Mouse (Mus musculus) thymus, postnatal 4 days (tissue): ENCODE data around the gene Cenpv.
A peak's percentile ranks its signal among the peaks of the same experiment; 100 is the strongest.

Experiments
- DNase-seq: peaks from one replicate; pipeline ENCODE4 v3.0.0; 2021

Cenpv gene

GRCm38 (mm10) chr11:62507683-62508082 lies 31.4 kb downstream of the Cenpv start:
- peak; percentile 18 for DNase-seq

DNA sequence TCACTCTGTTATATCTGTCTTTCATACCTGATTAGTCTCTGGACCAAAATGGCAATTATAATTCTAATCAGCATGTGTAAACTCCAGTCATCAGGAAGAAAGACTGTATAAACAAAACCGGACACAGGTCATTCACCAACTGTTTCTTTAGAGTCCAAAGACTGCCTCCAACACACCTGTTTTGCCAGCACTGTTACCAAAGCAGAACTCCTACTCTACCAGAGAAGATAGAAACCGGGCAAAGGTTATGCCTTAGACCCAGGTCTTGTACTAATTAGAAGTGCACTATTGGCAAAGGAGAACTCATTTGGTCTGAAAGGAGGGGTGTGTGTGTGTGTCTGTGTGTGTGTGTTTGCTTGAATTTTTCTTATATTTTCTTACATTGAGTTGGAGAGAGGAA lies 38.5 kb downstream of the Cenpv start:
- DNase-seq: no peak

GRCm38 (mm10) chr11:62498802-62499201 lies 40.3 kb downstream of the Cenpv start:
- no peak for DNase-seq

- no peak for DNase-seq
Observed at GRCm38 (mm10) chr11:62497181-62497580, 41.9 kb downstream of the Cenpv start.

DNA sequence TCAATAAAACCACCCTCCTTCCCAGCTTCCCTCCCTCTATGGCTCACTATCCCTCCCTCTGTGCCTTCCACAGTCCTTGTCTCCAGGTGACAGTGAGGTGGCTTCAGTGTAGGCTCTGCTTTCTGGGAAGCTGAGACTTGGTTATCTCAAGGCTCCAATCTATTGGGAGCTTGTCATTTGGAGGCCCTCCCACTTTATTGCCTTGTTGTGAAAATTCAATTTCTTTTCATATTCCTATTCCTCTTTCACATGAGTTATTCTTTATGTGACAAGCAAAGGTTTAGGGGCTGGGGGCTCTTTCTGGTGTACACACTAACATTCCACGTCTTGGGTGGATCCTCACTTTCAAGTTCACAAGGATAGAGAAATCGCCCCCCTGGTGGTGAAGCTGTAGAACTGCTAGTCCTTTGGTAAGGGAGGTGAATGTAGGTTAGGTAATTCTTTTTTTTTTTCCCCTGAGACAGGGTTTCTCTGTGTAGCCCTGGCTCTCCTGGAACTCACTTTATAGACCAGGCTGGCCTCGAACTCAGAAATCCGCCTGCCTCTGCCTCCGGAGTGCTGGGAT lies 42.8 kb downstream of the Cenpv start:
- DNase-seq: peak; percentile 76

DNA sequence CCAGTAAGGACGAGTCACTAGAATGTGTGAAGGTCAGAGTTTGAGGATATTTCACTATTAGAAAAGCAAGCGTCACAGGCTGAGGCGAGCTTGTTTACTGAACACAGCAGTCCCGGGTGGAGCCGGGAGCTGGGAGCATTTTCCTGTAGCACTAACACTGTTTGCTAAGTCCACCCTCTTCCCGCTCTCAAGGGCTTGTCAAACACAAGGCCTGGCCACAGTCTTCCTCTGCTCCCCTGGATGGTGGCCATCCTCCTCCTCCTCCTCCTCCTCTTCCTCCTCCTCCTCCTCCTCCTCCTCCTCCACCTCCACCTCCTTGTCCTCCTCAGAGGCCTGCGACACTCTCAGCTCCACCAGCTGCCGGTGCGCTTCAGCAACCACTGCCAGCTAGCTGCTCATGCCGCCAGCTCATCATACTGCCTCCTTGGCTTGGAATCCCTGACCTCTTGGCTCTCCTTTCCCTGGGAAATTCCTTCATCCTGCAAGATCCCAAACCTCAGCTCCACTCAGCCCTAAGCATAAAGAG lies 43.7 kb downstream of the Cenpv start:
- DNase-seq: peak; percentile 43

- peak; percentile 68 for DNase-seq
Observed at GRCm38 (mm10) chr11:62494754-62495275, 44.2 kb downstream of the Cenpv start.

GRCm38 (mm10) chr11:62493701-62494100 lies 45.4 kb downstream of the Cenpv start:
- DNase-seq: no peak

DNA sequence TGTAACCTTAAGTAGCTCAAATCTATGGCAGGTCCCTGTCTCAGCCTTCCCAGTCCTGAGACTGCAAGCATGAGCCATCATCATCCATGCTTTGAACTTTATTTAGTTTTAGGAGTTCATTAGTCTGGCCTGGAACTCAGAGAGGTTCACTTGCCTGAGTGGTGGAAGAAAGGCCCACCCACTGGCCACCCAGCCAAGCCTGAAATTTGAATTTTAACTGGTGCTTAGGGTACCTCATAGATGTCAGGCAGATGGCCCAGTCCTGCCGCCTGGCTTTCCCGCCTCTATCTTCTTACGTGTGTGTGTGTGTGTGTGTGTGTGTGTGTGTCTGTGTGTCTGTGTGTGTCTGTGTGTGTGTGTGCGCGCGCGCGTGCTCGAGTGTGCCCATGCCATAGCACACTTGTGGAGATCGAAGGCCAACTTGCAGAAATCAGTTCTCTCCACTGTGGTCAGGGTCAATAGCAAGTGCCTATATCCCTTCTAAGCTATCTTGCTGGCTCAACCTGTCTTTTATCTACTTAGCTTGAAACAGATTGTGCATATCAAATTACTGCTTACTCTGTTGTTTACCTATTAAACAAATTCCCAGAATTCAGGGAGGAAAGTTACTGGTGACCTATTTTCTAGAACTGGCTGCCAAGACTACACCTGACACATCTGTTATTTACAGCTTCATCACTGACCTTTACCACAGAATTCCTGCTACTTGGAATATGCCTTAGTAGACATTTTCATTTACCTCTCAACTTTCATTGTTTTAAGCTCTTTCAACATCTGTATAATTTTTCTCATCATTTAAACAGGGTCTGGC lies 51.3 kb downstream of the Cenpv start:
- DNase-seq: no peak

DNA sequence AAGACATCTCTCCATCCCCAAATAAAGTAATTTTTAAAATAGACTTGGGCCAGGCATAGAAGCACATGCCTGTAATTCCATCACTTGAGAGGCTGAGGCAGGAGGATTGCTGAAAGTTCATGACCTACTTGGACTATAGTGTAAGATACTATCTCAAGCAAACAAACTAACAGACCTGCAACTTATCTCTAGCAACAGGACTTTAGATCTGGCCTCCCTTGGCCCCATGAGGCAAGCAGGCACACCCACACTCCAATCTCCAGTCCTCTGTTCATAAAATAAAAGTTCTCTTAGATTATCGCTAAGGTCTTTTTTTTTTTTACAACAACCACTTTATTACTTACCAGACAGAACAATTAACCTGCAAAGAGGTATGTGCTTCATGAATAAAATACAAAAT lies 52.1 kb downstream of the Cenpv start:
- no peak for DNase-seq

DNA sequence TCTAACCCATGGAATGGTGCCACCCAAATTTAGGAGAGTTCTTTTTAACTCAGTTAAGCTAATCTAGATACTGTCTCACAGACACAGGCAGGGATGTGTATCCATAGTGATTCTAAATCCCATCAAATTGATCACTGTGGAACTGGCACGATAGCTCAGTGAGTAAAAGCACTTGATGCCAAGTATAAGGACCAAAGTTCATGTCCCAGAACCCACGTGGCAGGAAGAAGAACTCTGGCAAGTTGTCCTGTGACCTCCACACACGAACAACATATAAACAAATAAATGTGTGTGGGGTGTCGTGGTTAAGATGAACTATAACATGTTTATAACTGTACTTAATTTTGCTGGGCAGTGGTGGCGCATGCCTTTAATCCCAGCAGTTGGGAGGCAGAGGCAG lies 59.5 kb downstream of the Cenpv start:
- no peak for DNase-seq

DNA sequence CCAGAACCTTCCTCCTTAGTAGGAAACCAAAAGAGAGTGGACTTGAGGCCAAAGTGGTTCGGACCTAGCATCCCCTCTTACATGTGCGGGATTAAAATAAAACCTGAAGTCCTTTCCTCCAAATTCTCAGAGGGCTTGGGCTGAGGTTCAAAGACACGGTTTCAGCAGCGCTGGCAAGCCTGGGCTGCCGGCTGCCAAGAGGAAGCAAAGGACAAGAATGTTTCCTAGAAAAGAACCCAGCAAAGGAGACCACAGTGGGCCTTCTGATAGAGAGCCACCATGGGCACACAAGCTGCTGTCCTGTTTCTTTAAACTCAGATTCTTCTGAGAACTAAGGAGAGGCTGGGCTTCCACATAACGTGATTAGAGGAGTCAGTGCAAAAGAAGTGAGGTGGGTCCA lies 60.1 kb downstream of the Cenpv start:
- DNase-seq: no peak

DNA sequence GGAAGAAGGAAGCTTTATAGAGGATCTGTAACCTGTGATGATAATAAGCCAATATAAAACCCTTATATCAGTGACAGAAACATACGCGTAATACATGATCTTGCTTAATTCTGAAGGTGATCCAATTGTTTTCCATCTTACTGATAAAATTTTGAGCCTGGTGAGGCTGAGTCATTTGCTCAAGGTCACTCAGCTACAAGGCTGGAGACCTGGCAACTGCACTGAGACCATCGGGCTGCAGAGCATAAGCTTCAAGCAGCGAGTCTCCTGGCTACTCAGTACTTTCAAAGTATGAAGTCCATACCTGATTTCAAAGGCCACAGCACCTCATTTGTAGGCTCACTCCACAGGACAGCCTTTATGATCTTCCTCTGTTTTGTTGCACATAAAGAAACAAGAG lies 62.9 kb downstream of the Cenpv start:
- DNase-seq: no peak
